Mouse (Mus musculus): ENCODE results near the gene Atg3. TPM values are rescaled to one million over a fixed set of nuclear protein-coding genes. Genes with fewer than 3 reads are reported as not detected.

Gene Atg3
- polyA plus RNA-seq, 1 experiment from 2014 or later: 28.3 TPM

GRCm38 (mm10) chr16:45145119-45145518 lies 13.5 kb upstream of the Atg3 start:
- Histone ChIP-seq H3K9ac (no peak overlapping the region), H3K36me3 (peaks cover 84% of the 10 kb centered on the region), H3K27me3 (replicated peaks) (no peaks in the 10 kb centered on the region), H3K4me3 (no peak overlapping the region), H3K4me2 (no peak overlapping the region), H3K4me1 (no peaks in the 10 kb centered on the region), H3K27ac (replicated peaks) (no peak overlapping the region), H3K9me3 (no peaks in the 10 kb centered on the region)
- no peak for ATAC-seq (ENCODE audit: extremely low read depth, insufficient number of reproducible peaks, low FRiP score, low TSS enrichment)
- 80% methylated on average over 6 of the region's 6 CpGs for WGBS

DNA sequence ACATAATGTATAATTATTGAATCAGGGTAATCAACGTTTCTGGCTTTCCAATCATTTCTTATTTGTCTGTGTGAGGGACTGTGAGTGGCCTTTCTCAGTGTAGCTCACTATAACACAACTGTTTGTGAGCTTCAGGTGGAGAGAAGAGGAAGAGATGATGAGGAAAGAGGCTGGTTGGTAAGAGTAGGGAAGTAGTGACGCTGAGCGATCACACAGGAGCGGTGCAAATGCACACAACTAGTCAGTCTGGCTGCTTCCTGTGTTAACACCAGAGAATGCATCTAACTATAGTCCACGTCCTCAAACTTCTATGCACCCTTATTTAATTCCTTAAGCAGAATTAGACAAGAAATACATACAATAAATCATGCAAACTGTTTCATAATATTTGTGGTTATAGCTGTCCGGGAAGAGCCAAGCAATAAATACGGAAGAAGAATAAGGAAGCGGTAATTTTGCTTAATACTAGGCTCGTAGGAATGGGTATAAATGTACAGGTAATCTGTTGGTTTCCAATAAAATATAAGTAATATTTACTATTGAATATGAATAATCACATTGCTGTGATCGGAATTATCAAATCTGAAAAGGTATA lies 10.0 kb upstream of the Atg3 start:
- WGBS: 89% methylated on average over 10 of the region's 10 CpGs
- no peak overlapping the region for H3K4me3 ChIP-seq
- no peak overlapping the region for H3K27ac ChIP-seq (replicated peaks)
- H3K9ac ChIP-seq: no peak overlapping the region
- no peaks in the 10 kb centered on the region for H3K9me3 ChIP-seq
- no peak for ATAC-seq (ENCODE audit: extremely low read depth, insufficient number of reproducible peaks, low FRiP score, low TSS enrichment)
- H3K36me3 ChIP-seq: peaks cover 81% of the 10 kb centered on the region
- H3K27me3 ChIP-seq (replicated peaks): no peaks in the 10 kb centered on the region
- no peaks in the 10 kb centered on the region for H3K4me1 ChIP-seq
- H3K4me2 ChIP-seq: no peak overlapping the region

DNA sequence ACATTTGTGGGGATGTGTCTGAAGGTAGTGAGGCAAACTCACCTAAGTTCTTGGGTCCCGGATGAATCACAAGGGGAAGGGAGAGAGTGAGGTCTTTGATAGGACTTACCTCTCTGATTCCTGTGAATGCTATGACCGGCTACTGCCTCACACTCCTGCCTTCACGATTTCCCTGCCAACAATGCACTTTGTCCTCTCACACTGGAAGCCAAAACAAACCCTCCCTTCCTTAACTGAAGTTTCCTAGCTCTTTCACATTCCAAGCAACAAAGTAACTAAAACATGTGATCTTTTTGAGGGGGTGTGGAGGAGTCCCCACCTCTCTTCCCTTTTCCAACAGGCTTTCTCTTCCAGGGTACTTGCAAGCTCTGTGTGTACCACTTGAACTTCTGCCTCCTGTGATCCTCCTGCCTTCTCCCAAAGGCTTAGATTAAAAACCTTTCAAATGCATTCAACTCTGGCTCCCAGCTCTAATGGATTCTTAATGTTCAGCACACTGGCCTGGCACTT lies 3.8 kb upstream of the Atg3 start:
- H3K4me3 ChIP-seq: no peak overlapping the region
- no peak overlapping the region for H3K27ac ChIP-seq (replicated peaks)
- H3K9me3 ChIP-seq: no peaks in the 10 kb centered on the region
- no peak overlapping the region for H3K9ac ChIP-seq
- peaks cover 53% of the 10 kb centered on the region for H3K36me3 ChIP-seq
- H3K27me3 ChIP-seq (replicated peaks): no peaks in the 10 kb centered on the region
- H3K4me1 ChIP-seq: peaks cover 14% of the 10 kb centered on the region
- H3K4me2 ChIP-seq: no peak overlapping the region
- WGBS: 65% methylated on average over 3 of the region's 3 CpGs
- ATAC-seq (ENCODE audit: extremely low read depth, insufficient number of reproducible peaks, low FRiP score, low TSS enrichment): no peak

DNA sequence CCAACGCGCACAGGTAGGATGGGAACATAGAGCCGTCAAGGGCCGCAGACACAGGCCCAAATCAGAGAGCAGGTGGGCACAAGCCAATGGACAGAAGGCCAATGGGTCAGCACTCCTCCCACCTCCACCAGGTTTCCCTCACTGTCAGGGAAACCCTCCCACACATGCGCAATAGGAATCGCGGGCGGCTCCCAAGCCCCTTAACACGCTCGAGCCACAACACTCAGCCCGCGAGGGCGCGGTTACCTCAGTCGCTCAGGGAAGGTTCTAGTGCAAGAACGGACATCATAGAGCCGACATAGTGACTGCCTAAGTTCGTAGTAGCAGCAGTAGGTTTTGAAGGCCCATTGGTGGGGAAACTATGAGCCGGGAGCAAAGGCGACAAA lies 456 bp upstream of the Atg3 start:
- H3K27me3 ChIP-seq (replicated peaks): no peaks in the 10 kb centered on the region
- H3K9ac ChIP-seq: peak overlapping the region; percentile 89
- peak overlapping the region; percentile 94 for H3K4me3 ChIP-seq
- H3K9me3 ChIP-seq: no peaks in the 10 kb centered on the region
- H3K27ac ChIP-seq (replicated peaks): peak overlapping the region; percentile 94
- WGBS: under 1% methylated on average over 20 of the region's 20 CpGs
- H3K36me3 ChIP-seq: peaks cover 29% of the 10 kb centered on the region
- ATAC-seq (ENCODE audit: extremely low read depth, insufficient number of reproducible peaks, low FRiP score, low TSS enrichment): peak; percentile 62
- peak overlapping the region; percentile 76 for H3K4me2 ChIP-seq
- H3K4me1 ChIP-seq: peaks cover 27% of the 10 kb centered on the region

DNA sequence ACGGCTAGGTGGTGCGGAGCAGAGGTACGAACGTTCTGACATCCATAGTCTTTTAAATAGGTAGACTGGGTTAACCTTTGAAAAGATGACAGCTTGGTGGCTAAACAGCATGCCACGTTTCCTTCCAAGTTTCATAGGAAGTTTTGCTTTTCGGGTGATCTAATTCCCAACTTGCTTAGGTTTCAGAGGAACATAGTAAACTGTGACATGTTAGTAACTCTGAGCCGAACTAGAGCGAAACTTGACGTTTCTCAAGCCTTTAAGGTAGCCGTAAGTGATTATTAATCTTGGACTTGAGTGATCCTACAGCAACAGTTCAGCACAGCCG lies 768 bp downstream of the Atg3 start:
- peaks cover 31% of the 10 kb centered on the region for H3K36me3 ChIP-seq
- peaks cover 27% of the 10 kb centered on the region for H3K4me1 ChIP-seq
- peak overlapping the region; percentile 76 for H3K4me2 ChIP-seq
- H3K27ac ChIP-seq (replicated peaks): peak overlapping the region; percentile 94
- no peak for ATAC-seq (ENCODE audit: extremely low read depth, insufficient number of reproducible peaks, low FRiP score, low TSS enrichment)
- H3K27me3 ChIP-seq (replicated peaks): no peaks in the 10 kb centered on the region
- peak overlapping the region; percentile 94 for H3K4me3 ChIP-seq
- H3K9ac ChIP-seq: peak overlapping the region; percentile 92
- H3K9me3 ChIP-seq: no peaks in the 10 kb centered on the region
- WGBS: 3% methylated on average over 11 of the region's 11 CpGs

DNA sequence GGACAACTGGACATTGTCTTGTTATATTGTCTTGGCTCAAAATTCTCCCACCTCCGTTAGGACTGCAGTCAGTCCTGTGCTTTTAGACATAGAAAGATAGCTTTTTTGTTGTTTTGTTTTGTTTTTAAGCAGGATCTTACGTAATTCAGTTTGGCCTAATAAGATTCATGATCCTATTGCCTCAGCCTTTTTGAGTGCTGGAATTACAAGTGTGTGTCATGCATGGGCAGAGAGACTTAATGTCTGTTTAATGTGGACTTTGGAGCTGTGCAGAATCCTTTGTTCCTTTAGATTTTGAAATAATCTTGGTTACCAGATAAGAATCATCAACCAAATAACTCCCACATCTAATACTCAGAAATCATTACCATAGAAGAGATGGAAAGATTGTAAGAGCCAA lies 20.0 kb downstream of the Atg3 start:
- H3K4me1 ChIP-seq: no peaks in the 10 kb centered on the region
- no peak overlapping the region for H3K4me3 ChIP-seq
- H3K9ac ChIP-seq: no peak overlapping the region
- no peak for ATAC-seq (ENCODE audit: extremely low read depth, insufficient number of reproducible peaks, low FRiP score, low TSS enrichment)
- peaks cover 17% of the 10 kb centered on the region for H3K36me3 ChIP-seq
- no peak overlapping the region for H3K4me2 ChIP-seq
- H3K9me3 ChIP-seq: no peaks in the 10 kb centered on the region
- no peak overlapping the region for H3K27ac ChIP-seq (replicated peaks)
- WGBS: 86% methylated on average over 2 of the region's 2 CpGs
- no peaks in the 10 kb centered on the region for H3K27me3 ChIP-seq (replicated peaks)

GRCm38 (mm10) chr16:45181824-45182223 lies 23.2 kb downstream of the Atg3 start:
- H3K4me2 ChIP-seq: no peak overlapping the region
- H3K9ac ChIP-seq: no peak overlapping the region
- no peak overlapping the region for H3K27ac ChIP-seq (replicated peaks)
- peaks cover 32% of the 10 kb centered on the region for H3K36me3 ChIP-seq
- no peaks in the 10 kb centered on the region for H3K9me3 ChIP-seq
- ATAC-seq (ENCODE audit: extremely low read depth, insufficient number of reproducible peaks, low FRiP score, low TSS enrichment): no peak
- WGBS: 89% methylated on average over 5 of the region's 5 CpGs
- no peaks in the 10 kb centered on the region for H3K4me1 ChIP-seq
- no peaks in the 10 kb centered on the region for H3K27me3 ChIP-seq (replicated peaks)
- no peak overlapping the region for H3K4me3 ChIP-seq

DNA sequence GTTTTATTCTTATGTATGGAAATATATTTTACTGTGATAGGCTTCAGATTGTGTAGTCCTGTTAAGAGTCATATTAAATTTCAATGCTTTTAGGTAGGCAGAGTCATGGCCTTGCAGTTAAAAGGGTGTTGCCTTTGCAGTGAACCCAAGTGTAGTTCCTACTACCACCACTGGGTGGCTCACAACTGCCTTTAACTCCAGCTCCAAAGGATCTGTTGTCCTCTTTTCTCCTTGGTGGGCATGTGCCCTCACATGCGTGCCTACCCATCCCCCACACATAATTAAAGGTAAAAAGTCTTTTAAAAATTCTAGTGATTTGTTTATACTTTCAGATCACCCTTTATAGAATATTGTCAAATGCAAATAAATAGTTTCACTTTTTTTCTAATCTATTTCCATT lies 34.0 kb downstream of the Atg3 start:
- WGBS: 0% methylated on average over 1 of the region's 1 CpGs
- no peak for ATAC-seq (ENCODE audit: extremely low read depth, insufficient number of reproducible peaks, low FRiP score, low TSS enrichment)
- H3K4me1 ChIP-seq: no peaks in the 10 kb centered on the region

GRCm38 (mm10) chr16:45196816-45197215 lies 38.2 kb downstream of the Atg3 start:
- Histone ChIP-seq H3K4me1 (no peaks in the 10 kb centered on the region), H3K4me3 (no peak overlapping the region), H3K9ac (no peak overlapping the region), H3K36me3 (no peaks in the 10 kb centered on the region), H3K27ac (replicated peaks) (no peak overlapping the region), H3K4me2 (no peak overlapping the region), H3K9me3 (no peaks in the 10 kb centered on the region), H3K27me3 (replicated peaks) (no peaks in the 10 kb centered on the region)
- ATAC-seq (ENCODE audit: extremely low read depth, insufficient number of reproducible peaks, low FRiP score, low TSS enrichment): no peak
- WGBS: 37% methylated on average over 6 of the region's 6 CpGs

More for the DNA sequence above, 34.0 kb downstream of the Atg3 start:
- no peak overlapping the region for H3K4me3 ChIP-seq
- H3K4me2 ChIP-seq: no peak overlapping the region
- no peak overlapping the region for H3K27ac ChIP-seq (replicated peaks)
- H3K9ac ChIP-seq: no peak overlapping the region
- H3K27me3 ChIP-seq (replicated peaks): no peaks in the 10 kb centered on the region
- H3K36me3 ChIP-seq: peaks cover 31% of the 10 kb centered on the region
- H3K9me3 ChIP-seq: no peaks in the 10 kb centered on the region

DNA sequence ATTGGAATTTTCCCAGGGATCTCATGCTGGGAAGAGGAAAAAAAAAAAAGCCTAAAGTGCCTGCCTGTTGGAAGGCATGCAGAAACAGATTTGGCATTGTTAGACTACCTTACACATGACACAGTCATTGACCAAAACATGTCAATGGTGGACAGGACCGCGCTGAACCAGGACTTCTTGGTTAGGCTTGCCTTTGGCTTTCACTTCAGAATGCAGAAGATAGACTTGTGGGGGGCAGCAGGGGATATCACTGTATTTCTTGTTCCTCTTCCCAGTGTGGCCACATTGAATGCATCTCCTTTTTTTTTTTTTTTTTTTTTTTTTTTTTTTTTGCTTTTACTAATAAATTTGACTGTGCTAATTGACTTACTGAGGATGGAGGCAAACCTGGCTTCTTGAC lies 42.8 kb downstream of the Atg3 start:
- H3K9ac ChIP-seq: no peak overlapping the region
- no peaks in the 10 kb centered on the region for H3K36me3 ChIP-seq
- H3K9me3 ChIP-seq: no peaks in the 10 kb centered on the region
- no peak for ATAC-seq (ENCODE audit: extremely low read depth, insufficient number of reproducible peaks, low FRiP score, low TSS enrichment)
- no peak overlapping the region for H3K4me3 ChIP-seq
- H3K27me3 ChIP-seq (replicated peaks): no peaks in the 10 kb centered on the region
- 83% methylated on average over 2 of the region's 2 CpGs for WGBS
- no peaks in the 10 kb centered on the region for H3K4me1 ChIP-seq
- no peak overlapping the region for H3K4me2 ChIP-seq
- H3K27ac ChIP-seq (replicated peaks): no peak overlapping the region

DNA sequence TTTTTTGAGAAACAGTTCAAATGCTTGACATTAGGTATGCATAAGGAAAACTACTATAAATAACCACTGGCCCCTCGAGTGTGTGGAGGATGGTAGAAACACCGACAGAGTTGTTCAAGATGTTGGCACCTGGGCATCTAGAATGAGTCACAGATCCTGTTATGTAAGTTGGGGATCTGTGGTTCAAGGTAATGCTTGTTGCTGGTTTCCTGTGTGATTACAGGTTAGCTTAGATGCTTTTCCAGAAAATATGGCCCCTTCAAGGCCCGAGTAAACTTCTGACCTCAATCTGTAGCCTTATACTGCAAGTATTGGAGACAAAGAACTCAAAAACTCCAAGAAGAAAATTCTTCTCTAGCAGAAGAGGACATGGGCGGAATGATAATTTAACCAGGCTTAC lies 45.9 kb downstream of the Atg3 start:
- H3K27me3 ChIP-seq (replicated peaks): no peaks in the 10 kb centered on the region
- no peak for ATAC-seq (ENCODE audit: extremely low read depth, insufficient number of reproducible peaks, low FRiP score, low TSS enrichment)
- no peak overlapping the region for H3K4me3 ChIP-seq
- H3K27ac ChIP-seq (replicated peaks): no peak overlapping the region
- no peaks in the 10 kb centered on the region for H3K4me1 ChIP-seq
- 75% methylated on average over 4 of the region's 4 CpGs for WGBS
- H3K4me2 ChIP-seq: no peak overlapping the region
- no peaks in the 10 kb centered on the region for H3K9me3 ChIP-seq
- no peak overlapping the region for H3K9ac ChIP-seq
- no peaks in the 10 kb centered on the region for H3K36me3 ChIP-seq

DNA sequence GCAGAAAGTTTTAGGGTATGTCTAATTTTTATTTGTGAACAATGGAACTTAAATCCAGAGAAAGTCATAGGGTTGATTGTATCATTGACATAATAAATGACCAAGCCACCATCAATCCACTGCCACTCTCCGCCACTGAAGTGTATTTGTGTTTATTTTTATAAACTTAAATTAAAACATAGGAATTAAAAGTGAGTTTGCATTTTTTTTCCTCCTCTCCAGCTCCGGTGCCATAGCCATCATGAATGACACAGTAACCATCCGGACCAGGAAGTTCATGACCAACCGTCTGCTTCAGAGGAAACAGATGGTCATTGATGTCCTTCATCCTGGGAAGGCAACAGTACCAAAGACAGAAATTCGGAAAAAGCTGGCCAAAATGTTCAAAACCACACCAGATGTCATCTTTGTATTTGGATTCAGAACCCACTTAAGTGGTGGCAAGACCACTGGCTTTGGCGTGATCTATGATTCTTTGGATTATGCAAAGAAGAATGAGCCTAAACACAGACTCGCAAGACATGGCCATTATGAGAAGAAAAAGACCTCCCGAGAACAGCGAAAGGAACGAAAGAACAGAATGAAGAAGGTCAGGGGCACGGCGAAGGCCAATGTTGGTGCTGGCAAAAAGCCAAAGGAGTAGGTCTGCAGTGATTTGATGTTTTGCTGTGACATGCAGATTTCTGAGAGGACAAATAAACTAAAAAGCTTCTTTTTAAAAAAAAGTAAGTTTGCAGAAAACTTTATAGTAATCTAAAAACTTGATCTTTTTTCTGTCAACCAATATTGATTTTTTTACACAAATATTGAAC lies 46.5 kb downstream of the Atg3 start:
- 70% methylated on average over 12 of the region's 12 CpGs for WGBS
- H3K36me3 ChIP-seq: no peaks in the 10 kb centered on the region
- no peak overlapping the region for H3K9ac ChIP-seq
- no peak for ATAC-seq (ENCODE audit: extremely low read depth, insufficient number of reproducible peaks, low FRiP score, low TSS enrichment)
- no peak overlapping the region for H3K27ac ChIP-seq (replicated peaks)
- H3K9me3 ChIP-seq: no peaks in the 10 kb centered on the region
- no peak overlapping the region for H3K4me3 ChIP-seq
- no peaks in the 10 kb centered on the region for H3K27me3 ChIP-seq (replicated peaks)
- no peak overlapping the region for H3K4me2 ChIP-seq
- no peaks in the 10 kb centered on the region for H3K4me1 ChIP-seq
